Mouse (Mus musculus): ENCODE measurements around the gene Slc41a3. TPM values are rescaled to one million over a fixed set of nuclear protein-coding genes. Genes with fewer than 3 reads are reported as not detected.
A peak's percentile ranks its signal among the peaks of the same experiment; 100 is the strongest.

Slc41a3 gene
- polyA plus RNA-seq (2015; fragmentation: Nextera tagmentation; extraction: Ambion mirVana): 5.2 and 6.3 TPM in 2 replicates

DNA sequence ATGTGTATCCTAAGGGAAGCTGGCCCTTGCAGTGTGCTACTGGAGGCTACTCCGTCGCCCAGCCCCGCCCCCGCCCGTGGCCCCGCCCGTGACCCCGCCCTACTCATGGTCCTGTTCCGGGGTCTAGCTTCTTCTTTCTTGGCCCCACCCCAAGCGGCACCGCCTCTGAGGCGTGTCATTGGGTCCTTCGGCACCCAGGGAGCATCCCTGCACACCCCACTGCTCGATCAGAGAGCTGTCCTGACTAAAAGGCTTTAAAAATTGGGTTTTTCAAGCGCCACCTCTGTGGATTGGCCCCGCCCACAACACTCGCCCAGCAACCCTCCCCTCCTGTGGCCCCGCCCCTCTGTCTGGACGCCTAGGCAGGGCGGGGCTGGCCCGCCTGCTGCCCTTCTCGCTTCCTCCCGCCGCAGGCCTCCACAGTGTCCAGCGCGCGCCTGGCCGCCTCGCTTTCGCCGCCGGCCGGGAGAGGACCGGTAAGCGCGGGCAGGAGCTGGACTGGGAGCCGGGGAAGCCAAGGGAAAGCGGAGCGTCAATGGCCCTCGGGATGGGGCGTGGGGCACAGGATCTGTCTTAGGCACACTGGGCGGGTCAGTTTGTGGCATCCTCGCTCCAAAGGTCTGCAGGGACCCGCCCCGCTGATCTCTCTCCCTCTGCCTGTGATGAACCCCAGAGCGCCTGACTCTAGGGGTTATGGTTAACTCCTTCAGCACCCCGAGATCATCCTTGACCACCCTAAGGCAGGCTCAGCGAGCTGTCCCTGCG, at the start of gene Slc41a3:
Gene Slc41a3 (plus strand): TSS at position 193 of the 765 bp plus-strand sequence.
- Histone ChIP-seq H3K36me3 (no peaks in the 10 kb centered on the region), H3K9ac (peak within 1 kb of the TSS; percentile 64), H3K27ac (peak within 1 kb of the TSS; percentile 54), H3K27me3 (peaks cover 4% of the 10 kb centered on the region; the same call in 1 of the 2 replicates), H3K4me1 (peaks cover 13% of the 10 kb centered on the region), H3K4me2 (peak within 1 kb of the TSS; percentile 93), H3K4me3 (peak within 1 kb of the TSS; percentile 62), H3K9me3 (no peaks in the 10 kb centered on the region)
- 2% methylated on average over 48 of the region's 49 CpGs for WGBS
- peak; percentile 95 for ATAC-seq (ENCODE audit: borderline replicate concordance, extremely low read depth, low FRiP score, low TSS enrichment)

GRCm38 (mm10) chr6:90556534-90557058, 47.9 kb upstream of the Slc41a3 start:
- WGBS: 26% methylated on average over 2 of the region's 2 CpGs
- no peak for ATAC-seq (ENCODE audit: borderline replicate concordance, extremely low read depth, low FRiP score, low TSS enrichment)
- Histone ChIP-seq H3K9ac (no peak overlapping the region), H3K36me3 (no peaks in the 10 kb centered on the region), H3K4me2 (no peak overlapping the region), H3K4me1 (peaks cover 4% of the 10 kb centered on the region; the same call in 1 of the 2 replicates), H3K4me3 (no peak overlapping the region), H3K27me3 (no peaks in the 10 kb centered on the region), H3K9me3 (no peaks in the 10 kb centered on the region), H3K27ac (no peak overlapping the region)

DNA sequence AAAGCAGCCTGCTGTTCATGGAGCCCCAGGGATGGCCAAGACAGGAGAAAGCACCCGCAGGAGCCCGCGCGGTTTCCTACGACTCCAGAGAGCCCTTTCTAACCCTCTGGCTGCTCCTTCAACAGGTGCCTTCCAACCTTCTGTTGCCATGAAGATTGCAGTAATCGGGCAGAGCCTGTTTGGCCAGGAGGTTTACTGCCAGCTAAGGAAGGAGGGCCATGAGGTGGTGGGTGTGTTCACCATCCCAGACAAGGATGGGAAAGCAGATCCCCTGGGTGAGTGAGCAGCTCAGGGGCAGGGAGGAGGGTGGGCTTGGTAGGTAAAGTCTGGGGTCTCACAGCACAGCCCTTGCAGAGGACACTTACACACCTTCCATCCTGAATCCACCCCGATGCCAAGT, 47.4 kb upstream of the Slc41a3 start:
- no peak for ATAC-seq (ENCODE audit: borderline replicate concordance, extremely low read depth, low FRiP score, low TSS enrichment)
- H3K36me3 ChIP-seq: no peaks in the 10 kb centered on the region

DNA sequence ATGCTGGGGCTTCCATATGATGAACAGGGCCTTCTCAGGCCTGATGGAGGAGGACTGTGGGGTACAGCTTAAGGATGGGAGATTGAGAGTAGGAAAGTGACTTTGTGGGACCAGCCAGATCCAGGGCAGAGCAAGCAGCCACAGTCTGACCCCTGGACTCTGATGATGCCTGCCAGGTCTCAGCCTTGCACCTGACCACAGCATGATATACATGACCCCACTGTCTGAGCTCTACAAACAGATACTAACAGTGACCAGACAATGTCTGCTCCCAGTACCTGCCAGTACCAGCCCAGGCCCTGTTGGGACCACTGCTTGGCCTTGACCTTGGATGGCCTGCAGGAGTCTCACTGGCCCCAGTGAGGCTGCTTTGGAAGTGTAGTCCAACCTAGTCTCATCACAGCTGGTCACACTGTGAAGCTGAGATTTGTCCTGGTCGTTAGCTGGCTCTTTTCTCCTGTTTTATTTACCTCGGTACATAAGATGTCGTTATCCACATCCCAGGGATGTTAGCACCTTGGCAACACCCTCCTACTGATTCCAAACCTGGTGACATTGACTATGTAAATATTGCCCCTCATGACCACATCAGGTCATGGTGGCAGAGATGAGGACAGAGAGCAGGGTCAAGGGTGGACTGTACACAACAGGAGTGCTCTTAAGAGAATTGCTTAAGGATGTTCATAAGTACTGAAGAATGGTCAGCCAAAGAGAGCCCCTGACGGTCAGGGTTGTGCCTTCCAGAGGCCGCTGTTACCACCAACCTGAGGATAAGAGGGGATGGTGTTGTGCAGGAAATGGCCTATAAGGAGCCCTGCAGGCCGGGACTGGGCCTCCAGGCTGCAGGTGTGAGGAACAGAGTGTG, 46.5 kb upstream of the Slc41a3 start:
- no peak overlapping the region for H3K9ac ChIP-seq
- no peaks in the 10 kb centered on the region for H3K9me3 ChIP-seq
- H3K4me2 ChIP-seq: no peak overlapping the region
- peaks cover 4% of the 10 kb centered on the region; the same call in 1 of the 2 replicates for H3K4me1 ChIP-seq
- no peak overlapping the region for H3K4me3 ChIP-seq
- H3K27ac ChIP-seq: no peak overlapping the region
- ATAC-seq (ENCODE audit: borderline replicate concordance, extremely low read depth, low FRiP score, low TSS enrichment): peak; percentile 12; the same call in 1 of the 2 replicates
- H3K27me3 ChIP-seq: no peaks in the 10 kb centered on the region
- no peaks in the 10 kb centered on the region for H3K36me3 ChIP-seq
- WGBS: 51% methylated on average over 6 of the region's 6 CpGs

More for the DNA sequence above, 47.4 kb upstream of the Slc41a3 start:
- Histone ChIP-seq H3K4me1 (peaks cover 4% of the 10 kb centered on the region; the same call in 1 of the 2 replicates), H3K9ac (no peak overlapping the region), H3K4me3 (no peak overlapping the region), H3K4me2 (no peak overlapping the region), H3K27me3 (no peaks in the 10 kb centered on the region), H3K9me3 (no peaks in the 10 kb centered on the region), H3K27ac (no peak overlapping the region)
- 85% methylated on average over 7 of the region's 7 CpGs for WGBS

DNA sequence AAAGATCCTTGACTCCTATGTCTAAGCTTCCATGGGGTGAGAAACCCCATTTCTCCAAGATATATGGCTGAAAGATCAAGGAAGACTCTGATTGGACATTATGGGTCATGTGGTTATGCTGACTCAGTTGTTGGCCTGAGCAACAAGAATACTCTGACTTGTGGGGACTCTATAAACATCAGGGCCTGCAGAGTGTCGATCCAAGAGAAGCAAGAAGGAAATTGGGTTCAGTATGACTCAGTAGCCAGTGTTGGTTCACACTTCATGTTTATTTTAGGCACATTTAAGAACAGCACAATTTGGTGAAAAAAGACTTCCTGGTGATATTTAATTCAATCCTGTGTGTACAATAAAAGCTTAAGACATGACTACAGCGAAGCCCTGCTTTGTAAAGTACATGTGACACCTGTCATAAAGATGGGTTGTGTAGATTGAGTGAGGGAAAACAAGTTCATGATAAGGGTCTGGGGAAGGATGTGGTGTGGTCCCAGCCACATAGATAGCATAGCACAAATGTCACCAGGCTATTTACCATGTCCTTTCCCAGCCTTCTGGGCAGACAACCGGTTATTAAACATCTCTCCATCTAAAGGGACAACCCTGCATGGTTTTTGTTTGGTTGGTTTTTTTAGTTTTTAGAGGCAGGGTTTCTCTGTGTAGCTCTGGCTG, 44.0 kb upstream of the Slc41a3 start:
- H3K9ac ChIP-seq: no peak overlapping the region
- H3K36me3 ChIP-seq: no peaks in the 10 kb centered on the region
- H3K27me3 ChIP-seq: no peaks in the 10 kb centered on the region
- no peak overlapping the region for H3K4me2 ChIP-seq
- peaks cover 4% of the 10 kb centered on the region; the same call in 1 of the 2 replicates for H3K4me1 ChIP-seq
- H3K9me3 ChIP-seq: no peaks in the 10 kb centered on the region
- ATAC-seq (ENCODE audit: borderline replicate concordance, extremely low read depth, low FRiP score, low TSS enrichment): no peak
- 68% methylated on average over 3 of the region's 3 CpGs for WGBS
- no peak overlapping the region for H3K27ac ChIP-seq
- no peak overlapping the region for H3K4me3 ChIP-seq

GRCm38 (mm10) chr6:90561234-90561781, 43.2 kb upstream of the Slc41a3 start:
- peaks cover 4% of the 10 kb centered on the region; the same call in 1 of the 2 replicates for H3K4me1 ChIP-seq
- H3K4me3 ChIP-seq: no peak overlapping the region
- no peak overlapping the region for H3K4me2 ChIP-seq
- no peak overlapping the region for H3K9ac ChIP-seq
- H3K27ac ChIP-seq: 0 out of 2 replicates have a peak overlapping the region, but pooled peaks have one; percentile 1
- H3K27me3 ChIP-seq: no peaks in the 10 kb centered on the region
- no peaks in the 10 kb centered on the region for H3K9me3 ChIP-seq
- ATAC-seq (ENCODE audit: borderline replicate concordance, extremely low read depth, low FRiP score, low TSS enrichment): peak; percentile 40; the same call in 1 of the 2 replicates
- no peaks in the 10 kb centered on the region for H3K36me3 ChIP-seq
- WGBS: 23% methylated on average over 2 of the region's 2 CpGs

DNA sequence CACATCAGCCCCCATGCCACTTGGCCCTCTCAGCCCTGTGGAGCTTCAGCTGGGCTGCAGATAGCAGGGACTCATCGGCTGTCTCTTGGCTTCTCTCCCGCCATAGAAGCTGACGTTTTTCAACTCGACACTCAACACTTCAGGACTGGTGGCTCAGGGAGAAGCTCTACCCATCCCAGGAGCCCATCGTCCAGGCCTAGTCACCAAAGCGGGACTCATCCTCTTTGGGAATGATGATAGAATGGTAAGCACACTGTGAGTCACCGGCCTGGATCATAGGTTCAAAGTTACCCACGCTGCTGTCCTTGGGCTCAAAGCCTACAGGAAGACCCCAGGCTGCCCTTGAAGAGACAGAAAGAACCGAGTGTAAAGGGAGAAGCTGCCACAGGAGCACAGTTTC, 40.3 kb upstream of the Slc41a3 start:
- Histone ChIP-seq H3K27me3 (no peaks in the 10 kb centered on the region), H3K9me3 (no peaks in the 10 kb centered on the region), H3K4me3 (no peak overlapping the region), H3K9ac (no peak overlapping the region), H3K4me1 (no peaks in the 10 kb centered on the region), H3K27ac (no peak overlapping the region), H3K36me3 (no peaks in the 10 kb centered on the region), H3K4me2 (no peak overlapping the region)
- no peak for ATAC-seq (ENCODE audit: borderline replicate concordance, extremely low read depth, low FRiP score, low TSS enrichment)
- WGBS: 58% methylated on average over 9 of the region's 9 CpGs

GRCm38 (mm10) chr6:90565357-90566215, 38.9 kb upstream of the Slc41a3 start:
- Histone ChIP-seq H3K4me3 (no peak overlapping the region), H3K9ac (no peak overlapping the region), H3K27me3 (no peaks in the 10 kb centered on the region), H3K36me3 (no peaks in the 10 kb centered on the region), H3K4me1 (no peaks in the 10 kb centered on the region), H3K9me3 (no peaks in the 10 kb centered on the region), H3K27ac (no peak overlapping the region), H3K4me2 (no peak overlapping the region)
- ATAC-seq (ENCODE audit: borderline replicate concordance, extremely low read depth, low FRiP score, low TSS enrichment): no peak
- WGBS: 41% methylated on average over 13 of the region's 13 CpGs

DNA sequence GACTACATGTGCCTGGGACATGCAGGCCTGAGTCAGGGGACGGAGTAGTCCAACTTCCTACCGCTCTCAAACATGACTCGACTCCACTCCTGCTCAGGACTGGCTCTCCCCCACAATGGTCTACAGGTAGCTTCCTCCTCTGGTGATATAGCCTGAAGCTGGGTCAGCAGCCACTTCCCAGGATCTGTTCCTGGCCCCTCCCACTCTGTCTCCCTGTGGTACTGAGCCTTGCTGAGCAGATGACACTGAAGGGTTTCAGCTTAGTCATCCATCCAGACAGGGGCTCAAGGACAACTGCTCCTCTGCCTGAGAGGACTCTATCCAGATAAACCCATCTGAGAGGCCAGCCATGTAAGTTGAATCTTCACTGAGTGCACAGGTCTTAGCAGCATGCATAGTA, 37.0 kb upstream of the Slc41a3 start:
- ATAC-seq (ENCODE audit: borderline replicate concordance, extremely low read depth, low FRiP score, low TSS enrichment): no peak
- Histone ChIP-seq H3K27me3 (no peaks in the 10 kb centered on the region), H3K4me3 (no peak overlapping the region), H3K4me2 (no peak overlapping the region), H3K27ac (no peak overlapping the region), H3K9me3 (no peaks in the 10 kb centered on the region), H3K9ac (no peak overlapping the region), H3K36me3 (no peaks in the 10 kb centered on the region), H3K4me1 (no peaks in the 10 kb centered on the region)
- 91% methylated on average over 3 of the region's 3 CpGs for WGBS

DNA sequence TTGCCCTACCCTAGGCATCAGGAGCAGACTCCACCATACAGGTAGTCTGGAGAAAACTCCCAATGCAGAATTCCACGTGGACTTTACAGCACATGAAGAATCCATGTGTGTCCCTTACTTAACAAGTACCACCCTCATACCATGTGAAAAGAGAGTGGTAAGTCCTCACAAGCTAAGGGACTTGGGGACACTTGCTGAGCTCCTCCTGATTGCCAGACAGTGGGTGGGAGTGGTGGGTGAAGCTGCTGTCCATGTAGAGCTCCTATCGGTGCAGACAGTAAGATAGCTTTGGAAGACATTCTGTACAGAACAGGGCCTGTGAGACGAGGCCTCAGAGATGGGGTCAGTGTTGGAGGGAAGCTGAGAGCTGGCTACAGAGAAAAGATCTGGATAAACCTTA, 36.6 kb upstream of the Slc41a3 start:
- ATAC-seq (ENCODE audit: borderline replicate concordance, extremely low read depth, low FRiP score, low TSS enrichment): no peak
- no peaks in the 10 kb centered on the region for H3K4me1 ChIP-seq
- no peak overlapping the region for H3K4me3 ChIP-seq
- H3K9ac ChIP-seq: no peak overlapping the region
- H3K9me3 ChIP-seq: no peaks in the 10 kb centered on the region
- H3K36me3 ChIP-seq: no peaks in the 10 kb centered on the region
- 69% methylated on average over 3 of the region's 3 CpGs for WGBS
- H3K27ac ChIP-seq: no peak overlapping the region
- no peaks in the 10 kb centered on the region for H3K27me3 ChIP-seq
- H3K4me2 ChIP-seq: no peak overlapping the region
